Mouse (Mus musculus) ES-Bruce4 (cell line): Measurements from ENCODE around the gene Chchd10. TPM values are rescaled to one million over a fixed set of nuclear protein-coding genes. Genes with fewer than 3 reads are reported as not detected.

Experiments
- H3K27ac ChIP-seq: 2 replicates; pipeline ENCODE4 v1.5.1; 2012; ENCODE audit warnings: low read length, inconsistent platforms; ENCODE audit not compliant: insufficient read depth
- H3K27me3 ChIP-seq: 2 replicates; pipeline ENCODE4 v1.6.1; 2012; ENCODE audit warnings: mild to moderate bottlenecking, low read length, inconsistent platforms; ENCODE audit not compliant: control insufficient read depth, poor library complexity, insufficient read depth, severe bottlenecking
- H3K36me3 ChIP-seq: 2 replicates; pipeline ENCODE4 v1.6.1; 2012; ENCODE audit warnings: inconsistent platforms, mild to moderate bottlenecking, low read length, moderate library complexity; ENCODE audit not compliant: control insufficient read depth, poor library complexity, insufficient read depth, severe bottlenecking
- H3K4me1 ChIP-seq: one replicate; pipeline ENCODE4 v1.8.1; 2011; ENCODE audit warnings: low read length; ENCODE audit not compliant: control insufficient read depth, insufficient read depth
- H3K4me3 ChIP-seq: 2 replicates; pipeline ENCODE4 v1.5.1; 2011; ENCODE audit warnings: low read depth, mild to moderate bottlenecking, low read length
- H3K9ac ChIP-seq: 2 replicates; pipeline ENCODE4 v1.6.1; 2012; ENCODE audit warnings: low read depth, mild to moderate bottlenecking, inconsistent platforms; ENCODE audit not compliant: poor library complexity, severe bottlenecking
- H3K9me3 ChIP-seq: replicated peaks from 2 replicates; pipeline ENCODE4 v1.6.1; 2012; ENCODE audit warnings: mild to moderate bottlenecking, low read length, inconsistent platforms; ENCODE audit not compliant: control insufficient read depth, poor library complexity, insufficient read depth, severe bottlenecking
- CTCF ChIP-seq: IDR thresholded peaks from one replicate; pipeline ENCODE4 v1.8.1; 2011; ENCODE audit warnings: low read depth, low read length
- EP300 ChIP-seq: IDR thresholded peaks from 2 replicates; pipeline ENCODE4 v1.6.1; 2011; ENCODE audit warnings: low read depth, low read length; ENCODE audit not compliant: insufficient read depth
- POLR2A ChIP-seq: IDR thresholded peaks from one replicate; pipeline ENCODE4 v1.8.1; 2011; ENCODE audit warnings: low read length; ENCODE audit not compliant: insufficient read depth
- polyA plus RNA-seq: library from polyadenylated mRNA; stranded (reverse); fragments of >200 nt; gene quantifications from 2 replicates; pipeline ENCODE4 v1.2.4, GENCODE M21; 2011; ENCODE audit warnings: low read depth; ENCODE audit not compliant: missing spikeins, insufficient read depth, insufficient read length

Chchd10 gene
- polyA plus RNA-seq, 1 experiment: 405 TPM

DNA sequence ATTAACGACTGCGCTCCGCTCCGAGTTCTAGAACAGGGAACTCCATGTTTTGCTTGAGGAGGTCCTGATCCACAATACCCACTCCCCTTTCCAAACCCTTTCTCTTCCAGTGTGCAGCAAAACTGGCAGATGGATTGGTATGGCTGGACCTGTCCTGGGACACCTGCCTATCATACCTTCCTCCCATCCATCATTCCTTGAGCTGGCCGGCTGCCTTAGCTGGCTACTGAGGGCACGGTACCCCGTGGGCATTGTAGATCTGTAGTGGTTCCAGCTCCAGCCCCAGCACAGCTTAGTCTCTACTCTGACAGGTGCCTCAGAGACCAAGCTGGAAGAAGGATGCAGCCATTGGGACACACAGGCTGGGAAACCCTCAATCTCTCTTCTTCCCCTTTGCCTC, 1.6 kb upstream of the Chchd10 start:
- Histone ChIP-seq H3K9ac (peak overlapping the region; percentile 73), H3K4me3 (peak overlapping the region; percentile 76), H3K36me3 (peaks cover 15% of the 10 kb centered on the region), H3K27ac (no peak overlapping the region), H3K4me1 (peaks cover 8% of the 10 kb centered on the region), H3K9me3 (no peaks in the 10 kb centered on the region), H3K27me3 (no peaks in the 10 kb centered on the region)
- no peak for TF ChIP-seq CTCF
- no peak for TF ChIP-seq EP300
- no peak for TF ChIP-seq POLR2A

- Histone ChIP-seq H3K27me3 (no peaks in the 10 kb centered on the region), H3K9me3 (no peaks in the 10 kb centered on the region), H3K27ac (peak overlapping the region; percentile 77), H3K9ac (peak overlapping the region; percentile 73), H3K4me1 (peaks cover 8% of the 10 kb centered on the region), H3K4me3 (peak overlapping the region; percentile 76), H3K36me3 (peaks cover 12% of the 10 kb centered on the region)
- 0 out of 2 replicates have a peak, but pooled peaks have one; percentile 53 for TF ChIP-seq EP300
- TF ChIP-seq CTCF: no peak
- TF ChIP-seq POLR2A: no peak
These were observed 750 bp upstream of the Chchd10 start for GRCm38 (mm10) chr10:75932081-75932678.

GRCm38 (mm10) chr10:75934991-75935390, 2.1 kb downstream of the Chchd10 start:
- peak overlapping the region; percentile 29; the same call in 1 of the 2 replicates for H3K9ac ChIP-seq
- H3K36me3 ChIP-seq: peaks cover 12% of the 10 kb centered on the region; the same call in 1 of the 2 replicates
- no peak overlapping the region; the same call in 1 of the 2 replicates for H3K4me3 ChIP-seq
- TF ChIP-seq CTCF: no peak
- no peak for TF ChIP-seq POLR2A
- H3K9me3 ChIP-seq: no peaks in the 10 kb centered on the region
- no peak overlapping the region for H3K27ac ChIP-seq
- no peaks in the 10 kb centered on the region for H3K27me3 ChIP-seq
- H3K4me1 ChIP-seq: peaks cover 8% of the 10 kb centered on the region

DNA sequence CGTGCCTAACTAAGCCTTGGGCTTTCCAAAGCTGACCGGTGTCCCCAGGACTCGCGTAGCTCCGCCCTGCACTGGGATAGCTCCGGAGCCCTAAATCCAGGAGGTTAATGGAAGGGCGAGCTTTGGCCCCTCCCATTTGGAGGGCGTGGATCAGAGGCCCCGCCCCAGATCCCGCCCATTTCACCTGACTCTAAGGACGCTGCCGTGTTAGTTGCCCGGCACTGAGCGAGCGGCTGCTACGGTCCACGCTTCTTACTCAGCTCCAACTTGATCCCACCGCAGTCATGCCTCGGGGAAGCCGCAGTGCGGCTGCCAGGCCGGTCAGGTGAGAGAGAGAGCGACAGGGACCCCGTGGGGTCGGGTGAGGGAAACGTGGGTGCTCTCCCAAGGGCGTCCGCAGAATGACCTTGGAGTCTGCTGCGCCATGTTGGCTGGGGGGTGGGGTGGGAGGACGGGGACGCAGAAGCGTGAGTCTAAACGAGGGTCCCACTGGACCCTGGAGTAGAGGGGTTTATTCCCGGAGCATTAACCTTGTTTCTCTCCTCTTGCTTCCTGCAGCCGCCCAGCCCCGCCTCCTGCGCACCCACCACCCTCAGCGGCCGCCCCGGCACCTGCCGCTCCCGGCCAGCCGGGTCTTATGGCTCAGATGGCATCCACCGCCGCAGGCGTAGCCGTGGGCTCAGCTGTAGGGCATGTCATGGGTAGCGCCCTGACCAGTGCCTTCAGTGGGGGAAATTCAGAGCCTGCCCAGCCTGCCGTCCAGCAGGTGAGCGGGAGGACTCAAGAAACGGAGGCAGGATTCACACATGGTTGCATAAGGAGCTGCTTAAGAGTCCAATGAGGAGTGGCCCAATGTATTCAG, 3.0 kb downstream of the Chchd10 start, which contains the start of gene Mmp11:
Gene Mmp11 (minus strand): TSS at position 817 of the 862 bp plus-strand sequence.
- Histone ChIP-seq H3K4me1 (peaks cover 7% of the 10 kb centered on the region), H3K9me3 (no peaks in the 10 kb centered on the region), H3K4me3 (peak within 1 kb of the TSS; percentile 99), H3K27ac (peak within 1 kb of the TSS; percentile 93), H3K27me3 (no peaks in the 10 kb centered on the region), H3K9ac (peak within 1 kb of the TSS; percentile 89), H3K36me3 (peaks cover 12% of the 10 kb centered on the region; the same call in 1 of the 2 replicates)
- peak; percentile 20; the same call in 1 of the 2 replicates for TF ChIP-seq EP300
- TF ChIP-seq CTCF: no peak
- peak; percentile 95 for TF ChIP-seq POLR2A

DNA sequence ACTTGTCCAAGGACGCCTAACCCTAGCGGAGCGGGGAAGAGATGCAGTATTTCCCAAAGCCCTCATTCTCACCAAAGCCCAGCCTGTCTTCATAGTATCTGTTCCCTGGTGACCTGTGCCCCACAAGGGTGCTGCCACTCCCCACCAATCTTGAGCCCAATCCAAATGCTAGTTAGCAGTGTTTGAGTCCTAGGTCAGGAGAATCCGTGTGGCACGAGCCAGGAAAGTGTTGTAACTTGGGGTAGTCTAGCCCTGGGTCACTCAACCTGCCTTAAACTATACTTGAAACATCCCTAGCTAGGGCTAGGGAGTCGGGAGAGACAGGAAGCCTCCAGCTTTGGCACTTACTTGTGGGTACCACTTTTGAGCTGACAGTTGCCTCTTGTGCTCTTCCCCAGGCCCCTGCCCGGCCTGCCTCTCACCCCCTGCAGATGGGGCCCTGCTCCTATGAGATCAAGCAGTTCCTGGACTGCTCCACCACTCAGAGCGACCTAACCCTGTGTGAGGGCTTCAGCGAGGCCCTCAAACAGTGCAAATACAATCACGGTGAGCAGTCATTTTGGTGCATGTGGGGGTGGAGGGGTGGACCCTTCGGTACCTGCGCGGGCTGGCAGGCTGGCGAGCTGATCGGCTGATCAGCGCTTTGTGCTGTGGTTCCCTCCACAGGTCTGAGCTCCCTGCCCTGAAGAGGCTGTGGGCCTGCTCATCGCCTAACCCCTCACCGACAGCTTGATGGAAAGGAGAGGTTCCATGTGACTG, 4.2 kb downstream of the Chchd10 start:
- H3K9me3 ChIP-seq: no peaks in the 10 kb centered on the region
- H3K4me3 ChIP-seq: peak overlapping the region; percentile 99
- peak overlapping the region; percentile 93 for H3K27ac ChIP-seq
- TF ChIP-seq CTCF: no peak
- TF ChIP-seq EP300: 0 out of 2 replicates have a peak, but pooled peaks have one; percentile 39
- H3K9ac ChIP-seq: peak overlapping the region; percentile 89
- peaks cover 4% of the 10 kb centered on the region for H3K4me1 ChIP-seq
- H3K27me3 ChIP-seq: no peaks in the 10 kb centered on the region
- peaks cover 12% of the 10 kb centered on the region; the same call in 1 of the 2 replicates for H3K36me3 ChIP-seq
